Mouse (Mus musculus): ENCODE data around the gene Crhr2. TPM values are rescaled to one million over a fixed set of nuclear protein-coding genes. Genes with fewer than 3 reads are reported as not detected.

The Crhr2 gene
- polyA plus RNA-seq, 1 experiment from 2014 or later: 0.36 TPM

DNA sequence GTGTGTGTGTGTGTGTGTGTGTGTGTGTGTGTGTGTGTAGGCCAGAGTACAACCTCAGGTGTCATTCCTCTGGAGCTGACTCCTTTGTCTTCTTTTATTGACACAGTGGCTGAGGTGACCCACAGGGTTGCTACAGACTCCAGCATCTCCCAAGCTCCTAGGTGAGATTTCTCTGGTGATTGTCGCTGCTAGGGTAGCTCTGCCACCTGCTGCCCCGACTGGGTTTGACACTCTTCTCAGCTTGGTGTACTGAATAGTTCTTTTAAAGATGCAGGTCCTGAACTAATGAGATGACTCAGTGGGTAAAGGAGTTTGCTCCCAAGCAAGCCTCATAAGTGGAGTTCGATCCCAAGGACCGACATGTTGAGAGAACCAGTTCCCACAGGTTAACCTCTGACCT lies 38.8 kb upstream of the Crhr2 start:
- ATAC-seq (ENCODE audit: insufficient number of reproducible peaks, insufficient read depth, low FRiP score, low read depth): no peak
- Histone ChIP-seq H3K36me3 (ENCODE audit: control insufficient read depth, insufficient read depth, low read length) (no peaks in the 10 kb centered on the region), H3K4me2 (replicated peaks; ENCODE audit: low read depth, low read length) (no peak overlapping the region), H3K4me1 (ENCODE audit: control insufficient read depth, insufficient read depth, low read length) (no peaks in the 10 kb centered on the region), H3K9me3 (ENCODE audit: control insufficient read depth, low read depth, low read length) (no peaks in the 10 kb centered on the region), H3K27me3 (ENCODE audit: control insufficient read depth, insufficient read depth, low read length) (no peaks in the 10 kb centered on the region), H3K27ac (ENCODE audit: low read length) (no peak overlapping the region), H3K4me3 (ENCODE audit: low read depth, low read length) (no peak overlapping the region), H3K9ac (replicated peaks; ENCODE audit: low read depth, low read length) (no peak overlapping the region)
- WGBS: 47% methylated on average over 4 of the region's 4 CpGs

DNA sequence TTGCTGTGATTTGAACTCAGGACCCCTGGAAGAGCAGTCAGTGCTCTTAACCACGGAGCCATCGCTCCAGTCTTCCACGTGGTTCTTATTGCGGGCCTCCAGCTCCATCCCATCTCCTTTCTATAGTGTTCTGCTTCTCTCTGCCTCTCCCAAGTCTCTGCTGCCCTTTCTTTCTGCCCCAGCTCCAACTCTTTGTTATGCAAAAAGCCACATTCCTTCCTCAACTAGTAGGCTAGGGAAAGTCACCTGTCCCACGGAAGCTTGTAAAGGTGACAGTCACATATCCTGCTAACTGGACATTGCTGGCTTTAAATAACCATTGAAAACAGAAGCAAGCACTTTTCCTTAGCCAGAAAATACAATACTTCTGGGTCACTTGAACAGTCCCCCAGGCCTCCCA lies 37.0 kb upstream of the Crhr2 start:
- Histone ChIP-seq H3K4me2 (replicated peaks; ENCODE audit: low read depth, low read length) (no peak overlapping the region), H3K9me3 (ENCODE audit: control insufficient read depth, low read depth, low read length) (no peaks in the 10 kb centered on the region), H3K36me3 (ENCODE audit: control insufficient read depth, insufficient read depth, low read length) (no peaks in the 10 kb centered on the region), H3K9ac (replicated peaks; ENCODE audit: low read depth, low read length) (no peak overlapping the region), H3K4me1 (ENCODE audit: control insufficient read depth, insufficient read depth, low read length) (no peaks in the 10 kb centered on the region), H3K27ac (ENCODE audit: low read length) (no peak overlapping the region), H3K4me3 (ENCODE audit: low read depth, low read length) (no peak overlapping the region), H3K27me3 (ENCODE audit: control insufficient read depth, insufficient read depth, low read length) (no peaks in the 10 kb centered on the region)
- 68% methylated on average over 5 of the region's 5 CpGs for WGBS
- no peak for ATAC-seq (ENCODE audit: insufficient number of reproducible peaks, insufficient read depth, low FRiP score, low read depth)

DNA sequence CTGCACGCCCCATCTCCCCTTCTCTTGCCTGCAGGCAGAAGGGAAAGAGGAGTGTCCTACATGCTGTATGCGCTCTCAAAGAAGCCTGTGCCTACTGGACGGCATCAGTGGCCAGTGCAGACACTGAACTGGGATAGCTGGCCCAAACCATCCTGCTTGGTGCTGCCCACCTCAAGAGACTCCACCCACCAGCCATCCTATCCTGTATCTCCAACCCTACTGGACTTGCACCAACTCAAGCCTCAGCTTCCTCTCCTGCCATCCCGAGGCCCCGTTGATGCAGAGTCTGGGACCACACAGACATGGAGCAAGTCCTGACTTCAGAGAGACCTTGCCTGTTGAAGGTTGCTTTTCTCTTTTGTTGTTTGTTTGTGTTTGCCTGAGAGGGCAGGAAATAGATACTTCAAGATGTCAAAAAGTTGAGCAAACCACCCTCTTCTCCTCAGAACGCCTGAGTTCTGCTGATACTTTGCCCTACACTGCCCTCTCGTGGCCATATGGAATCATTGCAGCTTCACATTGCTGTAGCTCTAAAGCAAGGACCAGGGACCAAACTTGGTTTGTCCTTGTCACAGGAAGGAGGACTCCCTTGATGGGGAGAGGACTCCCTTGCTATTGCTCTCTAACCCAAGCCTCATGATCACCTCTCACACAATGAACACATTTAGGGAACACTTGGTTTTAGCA lies 34.1 kb upstream of the Crhr2 start:
- Histone ChIP-seq H3K9ac (replicated peaks; ENCODE audit: low read depth, low read length) (no peak overlapping the region), H3K9me3 (ENCODE audit: control insufficient read depth, low read depth, low read length) (no peaks in the 10 kb centered on the region), H3K4me1 (ENCODE audit: control insufficient read depth, insufficient read depth, low read length) (no peaks in the 10 kb centered on the region), H3K4me3 (ENCODE audit: low read depth, low read length) (no peak overlapping the region), H3K27ac (ENCODE audit: low read length) (no peak overlapping the region), H3K4me2 (replicated peaks; ENCODE audit: low read depth, low read length) (no peak overlapping the region), H3K27me3 (ENCODE audit: control insufficient read depth, insufficient read depth, low read length) (no peaks in the 10 kb centered on the region), H3K36me3 (ENCODE audit: control insufficient read depth, insufficient read depth, low read length) (no peaks in the 10 kb centered on the region)
- WGBS: 46% methylated on average over 7 of the region's 7 CpGs
- ATAC-seq (ENCODE audit: insufficient number of reproducible peaks, insufficient read depth, low FRiP score, low read depth): no peak

DNA sequence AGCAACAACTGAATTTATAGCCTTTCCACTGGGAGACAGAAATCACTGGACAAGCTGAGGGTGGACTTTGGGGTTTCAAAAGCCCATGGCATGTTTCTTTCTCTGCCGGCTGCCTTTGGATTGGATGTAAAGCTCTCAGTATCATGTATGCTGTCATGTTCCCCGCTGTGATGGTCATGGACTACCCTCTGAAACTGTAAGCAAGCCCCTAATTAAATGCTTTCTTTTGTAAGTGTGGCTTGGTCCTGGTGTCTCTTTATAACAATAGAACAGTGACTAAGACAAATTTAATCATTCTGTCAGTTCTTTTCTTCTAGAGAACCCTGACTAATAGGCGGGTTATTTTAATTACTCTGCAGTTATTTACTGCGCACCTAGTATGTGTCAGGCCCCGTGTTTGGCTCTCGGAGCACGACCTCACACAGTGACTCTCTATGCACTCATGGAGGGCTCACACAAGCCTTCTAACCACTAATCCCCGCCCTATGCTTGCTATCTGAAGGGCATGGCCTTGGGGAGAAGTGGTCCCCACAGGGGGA lies 30.3 kb upstream of the Crhr2 start:
- Histone ChIP-seq H3K4me2 (replicated peaks; ENCODE audit: low read depth, low read length) (no peak overlapping the region), H3K27ac (ENCODE audit: low read length) (no peak overlapping the region), H3K9me3 (ENCODE audit: control insufficient read depth, low read depth, low read length) (no peaks in the 10 kb centered on the region), H3K27me3 (ENCODE audit: control insufficient read depth, insufficient read depth, low read length) (no peaks in the 10 kb centered on the region), H3K9ac (replicated peaks; ENCODE audit: low read depth, low read length) (no peak overlapping the region), H3K4me1 (ENCODE audit: control insufficient read depth, insufficient read depth, low read length) (no peaks in the 10 kb centered on the region), H3K4me3 (ENCODE audit: low read depth, low read length) (no peak overlapping the region), H3K36me3 (ENCODE audit: control insufficient read depth, insufficient read depth, low read length) (no peaks in the 10 kb centered on the region)
- WGBS: 86% methylated on average over 8 of the region's 8 CpGs
- no peak for ATAC-seq (ENCODE audit: insufficient number of reproducible peaks, insufficient read depth, low FRiP score, low read depth)

DNA sequence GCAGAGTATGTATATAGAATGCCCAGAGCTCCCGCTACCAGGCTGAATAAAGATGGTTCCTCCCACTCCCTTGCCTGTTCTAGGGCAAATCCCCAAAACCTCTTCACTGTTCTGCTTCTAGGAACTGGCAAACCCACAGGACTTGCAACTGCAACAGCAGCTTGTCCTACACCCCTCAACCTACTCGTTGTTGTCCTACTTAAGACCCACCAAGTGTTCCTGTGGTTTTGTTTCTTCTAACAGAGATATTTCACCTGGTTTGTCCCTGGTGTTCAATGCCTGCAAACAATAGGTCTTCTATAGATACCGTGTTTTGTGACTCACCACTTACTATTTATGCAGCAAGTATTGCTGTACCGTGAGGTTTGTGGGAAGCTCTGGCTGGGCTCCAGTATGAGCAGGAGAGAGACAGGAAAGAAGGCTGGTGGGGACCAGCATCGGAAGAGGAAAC lies 28.5 kb upstream of the Crhr2 start:
- no peak overlapping the region for H3K27ac ChIP-seq (ENCODE audit: low read length)
- H3K27me3 ChIP-seq (ENCODE audit: control insufficient read depth, insufficient read depth, low read length): no peaks in the 10 kb centered on the region
- 72% methylated on average over 5 of the region's 5 CpGs for WGBS
- no peaks in the 10 kb centered on the region for H3K4me1 ChIP-seq (ENCODE audit: control insufficient read depth, insufficient read depth, low read length)
- H3K36me3 ChIP-seq (ENCODE audit: control insufficient read depth, insufficient read depth, low read length): no peaks in the 10 kb centered on the region
- no peak overlapping the region for H3K9ac ChIP-seq (replicated peaks; ENCODE audit: low read depth, low read length)
- no peak overlapping the region for H3K4me2 ChIP-seq (replicated peaks; ENCODE audit: low read depth, low read length)
- ATAC-seq (ENCODE audit: insufficient number of reproducible peaks, insufficient read depth, low FRiP score, low read depth): no peak
- H3K4me3 ChIP-seq (ENCODE audit: low read depth, low read length): no peak overlapping the region
- H3K9me3 ChIP-seq (ENCODE audit: control insufficient read depth, low read depth, low read length): no peaks in the 10 kb centered on the region

DNA sequence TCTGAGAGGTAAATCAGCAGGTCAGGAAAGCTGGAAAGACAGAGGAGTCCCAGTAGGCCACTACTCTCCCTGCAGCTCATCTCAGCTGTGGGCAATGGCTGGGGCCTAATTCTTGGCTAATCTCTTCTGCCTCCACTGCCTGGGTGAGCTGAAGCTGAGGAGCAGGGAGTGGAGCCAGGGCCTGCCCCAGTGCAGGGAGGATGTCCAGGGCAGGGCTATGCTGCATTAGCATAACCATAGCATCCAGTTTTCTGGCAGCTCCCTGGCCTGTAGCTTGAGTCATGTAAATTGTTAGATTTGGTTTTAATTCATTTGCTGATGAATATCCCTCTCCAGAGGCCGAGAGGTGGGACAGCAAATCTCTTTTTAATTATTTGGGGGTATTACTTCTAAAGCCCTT lies 26.4 kb upstream of the Crhr2 start:
- no peak overlapping the region for H3K4me3 ChIP-seq (ENCODE audit: low read depth, low read length)
- no peak for ATAC-seq (ENCODE audit: insufficient number of reproducible peaks, insufficient read depth, low FRiP score, low read depth)
- no peaks in the 10 kb centered on the region for H3K27me3 ChIP-seq (ENCODE audit: control insufficient read depth, insufficient read depth, low read length)
- WGBS: 67% methylated on average over 1 of the region's 1 CpGs
- H3K4me2 ChIP-seq (replicated peaks; ENCODE audit: low read depth, low read length): no peak overlapping the region
- no peaks in the 10 kb centered on the region for H3K36me3 ChIP-seq (ENCODE audit: control insufficient read depth, insufficient read depth, low read length)
- no peaks in the 10 kb centered on the region for H3K4me1 ChIP-seq (ENCODE audit: control insufficient read depth, insufficient read depth, low read length)
- H3K27ac ChIP-seq (ENCODE audit: low read length): no peak overlapping the region
- H3K9me3 ChIP-seq (ENCODE audit: control insufficient read depth, low read depth, low read length): no peaks in the 10 kb centered on the region
- no peak overlapping the region for H3K9ac ChIP-seq (replicated peaks; ENCODE audit: low read depth, low read length)

DNA sequence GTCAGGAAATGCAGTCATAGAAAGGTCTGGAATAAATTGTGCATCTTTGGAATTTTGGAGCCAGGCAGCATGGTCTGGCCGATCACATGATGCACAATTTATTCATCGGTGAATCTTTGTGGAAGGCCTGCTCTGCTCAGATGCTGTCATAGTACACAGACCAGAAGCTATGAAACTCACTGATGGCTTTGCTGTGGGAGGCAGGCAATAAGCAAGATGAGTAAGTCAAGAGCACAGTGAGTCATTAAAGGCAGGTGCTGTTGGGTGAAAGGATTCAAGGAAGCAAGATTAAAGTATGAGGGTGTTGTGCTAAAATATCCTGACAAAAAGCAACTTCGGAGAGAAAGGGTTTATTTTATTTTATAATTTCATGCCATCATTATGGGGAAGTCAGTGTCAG lies 19.4 kb upstream of the Crhr2 start:
- Histone ChIP-seq H3K4me2 (replicated peaks; ENCODE audit: low read depth, low read length) (no peak overlapping the region), H3K4me3 (ENCODE audit: low read depth, low read length) (no peak overlapping the region), H3K27ac (ENCODE audit: low read length) (no peak overlapping the region), H3K36me3 (ENCODE audit: control insufficient read depth, insufficient read depth, low read length) (no peaks in the 10 kb centered on the region), H3K4me1 (ENCODE audit: control insufficient read depth, insufficient read depth, low read length) (no peaks in the 10 kb centered on the region), H3K9ac (replicated peaks; ENCODE audit: low read depth, low read length) (no peak overlapping the region), H3K27me3 (ENCODE audit: control insufficient read depth, insufficient read depth, low read length) (no peaks in the 10 kb centered on the region), H3K9me3 (ENCODE audit: control insufficient read depth, low read depth, low read length) (no peaks in the 10 kb centered on the region)
- no peak for ATAC-seq (ENCODE audit: insufficient number of reproducible peaks, insufficient read depth, low FRiP score, low read depth)
- 95% methylated on average over 3 of the region's 3 CpGs for WGBS

DNA sequence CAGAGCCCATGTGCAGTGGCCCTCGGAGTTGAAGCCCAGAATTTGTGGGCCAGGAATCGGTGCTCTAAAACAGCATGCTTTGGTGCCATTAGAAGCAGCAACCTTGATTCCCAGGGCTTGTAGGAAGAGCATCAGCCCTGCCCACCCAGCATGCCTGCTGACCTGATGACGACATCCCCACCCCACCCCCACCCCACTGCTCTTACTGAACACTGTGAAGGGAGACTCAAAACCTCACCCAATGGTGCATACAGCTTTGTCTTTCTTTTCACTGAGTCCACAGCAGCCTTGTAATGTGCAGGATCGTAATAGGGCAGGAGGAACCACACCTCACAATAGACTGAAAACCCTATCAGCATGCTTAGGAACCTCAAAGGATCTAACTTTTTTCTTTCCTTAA lies 13.3 kb upstream of the Crhr2 start:
- no peak overlapping the region for H3K4me3 ChIP-seq (ENCODE audit: low read depth, low read length)
- no peak overlapping the region for H3K27ac ChIP-seq (ENCODE audit: low read length)
- H3K4me2 ChIP-seq (replicated peaks; ENCODE audit: low read depth, low read length): no peak overlapping the region
- no peaks in the 10 kb centered on the region for H3K4me1 ChIP-seq (ENCODE audit: control insufficient read depth, insufficient read depth, low read length)
- ATAC-seq (ENCODE audit: insufficient number of reproducible peaks, insufficient read depth, low FRiP score, low read depth): no peak
- H3K9me3 ChIP-seq (ENCODE audit: control insufficient read depth, low read depth, low read length): 0 out of 2 replicates have a peak, but pooled peaks cover 2% of the 10 kb centered on the region
- H3K36me3 ChIP-seq (ENCODE audit: control insufficient read depth, insufficient read depth, low read length): no peaks in the 10 kb centered on the region
- no peak overlapping the region for H3K9ac ChIP-seq (replicated peaks; ENCODE audit: low read depth, low read length)
- WGBS: 59% methylated on average over 4 of the region's 4 CpGs
- no peaks in the 10 kb centered on the region for H3K27me3 ChIP-seq (ENCODE audit: control insufficient read depth, insufficient read depth, low read length)

DNA sequence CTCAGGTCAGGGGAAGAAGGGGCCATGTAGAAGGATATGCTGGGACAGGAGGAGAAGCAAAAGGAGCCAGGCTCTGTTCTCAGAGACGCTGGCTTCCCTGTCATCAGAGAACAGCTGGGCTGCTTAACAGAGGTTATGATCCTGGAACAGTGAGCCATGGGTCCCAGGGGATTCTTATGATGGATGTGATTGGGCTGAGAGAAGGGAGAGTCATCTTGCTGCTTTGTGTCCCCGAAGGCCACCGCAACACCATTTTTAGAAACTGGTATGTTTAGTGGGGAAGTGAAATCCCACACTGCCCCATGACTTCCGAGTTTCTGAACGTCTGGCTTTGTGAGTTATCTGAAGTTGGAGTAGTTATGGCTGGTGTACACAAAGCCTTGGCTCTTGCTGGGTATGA lies 12.5 kb upstream of the Crhr2 start:
- WGBS: 72% methylated on average over 5 of the region's 5 CpGs
- H3K4me3 ChIP-seq (ENCODE audit: low read depth, low read length): no peak overlapping the region
- no peak for ATAC-seq (ENCODE audit: insufficient number of reproducible peaks, insufficient read depth, low FRiP score, low read depth)

More for the DNA sequence above, 12.5 kb upstream of the Crhr2 start:
- Histone ChIP-seq H3K4me1 (ENCODE audit: control insufficient read depth, insufficient read depth, low read length) (no peaks in the 10 kb centered on the region), H3K27me3 (ENCODE audit: control insufficient read depth, insufficient read depth, low read length) (no peaks in the 10 kb centered on the region), H3K36me3 (ENCODE audit: control insufficient read depth, insufficient read depth, low read length) (no peaks in the 10 kb centered on the region), H3K9ac (replicated peaks; ENCODE audit: low read depth, low read length) (no peak overlapping the region), H3K27ac (ENCODE audit: low read length) (no peak overlapping the region), H3K9me3 (ENCODE audit: control insufficient read depth, low read depth, low read length) (0 out of 2 replicates have a peak, but pooled peaks cover 2% of the 10 kb centered on the region), H3K4me2 (replicated peaks; ENCODE audit: low read depth, low read length) (no peak overlapping the region)

All from stomach, embryonic 14.5 days (tissue).